Mouse (Mus musculus) forebrain, embryonic 12.5 days (tissue): Measurements from ENCODE around the gene Zfp367. TPM values are rescaled to one million over a fixed set of nuclear protein-coding genes. Genes with fewer than 3 reads are reported as not detected.

Experiments used
- ATAC-seq: fragments of 200-750 bp; cut with Nextera tagmentation; 2 replicates; pipeline ENCODE4 v1.8.0; 2017; ENCODE audit warnings: moderate TSS enrichment; ENCODE audit not compliant: low FRiP score
- H3K27ac ChIP-seq: fragments of 300-500 bp; sonication (generic); 2 replicates; pipeline ENCODE4 v1.5.1; 2016; ENCODE audit warnings: mild to moderate bottlenecking
- H3K27me3 ChIP-seq: fragments of 300-500 bp; sonication (generic); 2 replicates; pipeline ENCODE4 v1.6.1; 2016; ENCODE audit warnings: mild to moderate bottlenecking
- H3K36me3 ChIP-seq: fragments of 300-500 bp; sonication (generic); replicated peaks from 2 replicates; pipeline ENCODE4 v1.6.1; 2016; ENCODE audit warnings: mild to moderate bottlenecking
- H3K4me1 ChIP-seq: fragments of 300-500 bp; sonication (generic); 2 replicates; pipeline ENCODE4 v1.6.1; 2016
- H3K4me2 ChIP-seq: fragments of 300-500 bp; sonication (generic); 2 replicates; pipeline ENCODE4 v1.6.1; 2016; ENCODE audit warnings: mild to moderate bottlenecking, moderate library complexity
- H3K4me3 ChIP-seq: fragments of 300-500 bp; sonication (generic); replicated peaks from 2 replicates; pipeline ENCODE4 v1.5.1; 2016; ENCODE audit warnings: mild to moderate bottlenecking
- H3K9ac ChIP-seq: fragments of 300-500 bp; sonication (generic); 2 replicates; pipeline ENCODE4 v1.6.1; 2016; ENCODE audit warnings: mild to moderate bottlenecking
- H3K9me3 ChIP-seq: fragments of 300-500 bp; sonication (generic); 2 replicates; pipeline ENCODE4 v1.6.1; 2016
- WGBS: fragments of 180-500 bp; shearing (Covaris S2); methylation state at CpG from one replicate; pipeline ENCODE4 v1.1.7; 2016; 5-methylcytosine and 5-hydroxymethylcytosine counted together
- polyA plus RNA-seq: library from polyadenylated mRNA; unstranded; fragments of >200 nt; fragmentation: Nextera tagmentation; extraction: Ambion mirVana; gene quantifications from 2 replicates; pipeline ENCODE4 v1.2.1, GENCODE M21; 2016

Zfp367 gene
- polyA plus RNA-seq, 1 experiment from 2014 or later, result 27.9 TPM

DNA sequence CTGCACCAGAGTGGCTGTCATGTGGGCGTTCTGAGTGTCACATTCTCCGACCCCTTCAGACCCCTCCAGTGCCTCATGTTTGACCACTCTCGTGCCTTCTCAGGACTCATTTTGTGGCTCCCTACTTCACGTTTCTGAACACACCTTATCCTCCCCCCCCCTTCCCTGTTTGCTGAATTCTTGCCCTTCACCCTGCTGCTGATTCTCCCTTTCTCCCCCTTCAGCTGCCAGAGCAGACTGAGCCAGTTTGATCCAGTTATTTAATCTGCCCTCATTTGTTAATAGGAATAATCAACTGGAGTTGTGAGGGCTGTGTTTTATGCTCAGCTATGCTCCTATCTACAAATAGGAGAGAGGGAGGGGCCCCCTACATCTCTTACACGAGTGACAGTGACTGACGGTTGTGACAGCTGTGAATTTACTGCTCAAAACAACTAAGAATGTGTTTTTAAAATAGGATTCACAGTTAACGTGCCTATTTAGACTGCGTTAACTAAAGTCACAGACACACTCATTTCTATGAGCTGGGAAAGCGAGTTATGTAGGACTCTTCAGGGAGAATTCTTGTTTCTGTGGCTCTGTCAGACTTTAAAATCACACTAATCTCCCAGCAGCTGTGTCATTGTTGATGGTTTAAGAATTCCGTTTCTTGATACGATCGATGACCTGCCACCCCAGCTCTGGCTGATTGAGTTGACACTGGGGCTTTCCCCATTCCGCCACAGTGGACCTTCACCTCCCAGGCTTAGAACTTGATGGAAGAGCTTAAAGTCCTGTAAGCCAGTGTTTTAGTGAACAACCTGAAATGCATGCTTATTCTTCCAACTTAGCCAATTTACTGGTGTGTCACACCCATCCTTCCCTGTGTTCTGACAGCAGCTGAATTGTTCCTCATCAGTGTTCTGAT, 26.0 kb upstream of the Zfp367 start:
- no peaks in the 10 kb centered on the region for H3K27me3 ChIP-seq
- H3K9ac ChIP-seq, result no peak overlapping the region
- ATAC-seq, result no peak
- no peak overlapping the region for H3K4me3 ChIP-seq
- H3K4me1 ChIP-seq, result peaks cover 10% of the 10 kb centered on the region
- no peak overlapping the region for H3K4me2 ChIP-seq
- H3K27ac ChIP-seq, result no peak overlapping the region
- 59% methylated on average over 13 of the region's 13 CpGs for WGBS
- no peaks in the 10 kb centered on the region for H3K9me3 ChIP-seq
- H3K36me3 ChIP-seq, result peaks cover 3% of the 10 kb centered on the region; the same call in 1 of the 2 replicates

DNA sequence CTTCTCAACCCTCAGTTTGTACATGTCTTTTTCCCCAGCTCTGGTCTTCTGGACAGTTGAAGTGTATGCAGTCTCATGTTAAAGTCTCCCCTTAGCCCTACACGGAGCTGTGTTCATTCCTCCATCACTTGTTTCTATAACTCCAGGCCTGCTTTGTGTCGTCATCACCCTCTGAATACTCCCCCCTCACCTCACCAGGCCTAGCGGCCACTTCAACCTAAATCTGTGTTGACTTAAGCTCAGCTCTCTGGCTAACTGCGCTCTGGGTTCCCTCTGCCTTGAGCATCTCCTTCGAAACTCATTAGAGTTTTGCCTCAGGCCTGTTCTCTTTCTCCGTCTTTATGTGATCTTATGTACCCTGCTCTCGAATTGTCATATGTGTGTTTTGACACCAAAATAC, 25.0 kb upstream of the Zfp367 start:
- 80% methylated on average over 7 of the region's 7 CpGs for WGBS
- Histone ChIP-seq H3K4me3 (no peak overlapping the region), H3K36me3 (peaks cover 6% of the 10 kb centered on the region), H3K9me3 (no peaks in the 10 kb centered on the region), H3K9ac (no peak overlapping the region), H3K4me1 (peaks cover 10% of the 10 kb centered on the region), H3K4me2 (no peak overlapping the region), H3K27me3 (no peaks in the 10 kb centered on the region), H3K27ac (no peak overlapping the region)
- no peak for ATAC-seq

DNA sequence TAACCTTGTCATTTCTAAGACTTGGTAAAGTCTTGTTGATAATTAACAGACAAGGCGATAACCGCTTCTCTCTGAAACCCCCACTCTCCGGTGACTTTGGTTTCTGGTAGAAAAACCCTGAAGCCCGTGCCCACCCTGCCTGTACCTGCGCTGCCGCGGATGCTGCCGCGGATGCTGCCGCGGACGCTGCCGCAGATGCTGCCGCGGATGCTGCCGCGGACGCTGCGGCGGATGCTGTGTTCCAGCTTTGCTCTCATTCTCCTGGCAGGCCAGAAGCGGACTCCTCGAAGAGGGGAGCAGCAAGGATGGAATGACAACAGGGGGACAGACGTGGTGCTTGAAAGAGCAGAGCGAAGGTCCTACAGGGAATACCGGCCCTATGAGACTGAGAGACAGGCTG, 16.7 kb upstream of the Zfp367 start:
- Histone ChIP-seq H3K4me1 (no peaks in the 10 kb centered on the region), H3K27ac (no peak overlapping the region), H3K36me3 (peaks cover 43% of the 10 kb centered on the region), H3K4me3 (no peak overlapping the region), H3K9me3 (peaks cover 48% of the 10 kb centered on the region), H3K9ac (no peak overlapping the region), H3K4me2 (no peak overlapping the region), H3K27me3 (no peaks in the 10 kb centered on the region)
- 98% methylated on average over 25 of the region's 25 CpGs for WGBS
- no peak for ATAC-seq

DNA sequence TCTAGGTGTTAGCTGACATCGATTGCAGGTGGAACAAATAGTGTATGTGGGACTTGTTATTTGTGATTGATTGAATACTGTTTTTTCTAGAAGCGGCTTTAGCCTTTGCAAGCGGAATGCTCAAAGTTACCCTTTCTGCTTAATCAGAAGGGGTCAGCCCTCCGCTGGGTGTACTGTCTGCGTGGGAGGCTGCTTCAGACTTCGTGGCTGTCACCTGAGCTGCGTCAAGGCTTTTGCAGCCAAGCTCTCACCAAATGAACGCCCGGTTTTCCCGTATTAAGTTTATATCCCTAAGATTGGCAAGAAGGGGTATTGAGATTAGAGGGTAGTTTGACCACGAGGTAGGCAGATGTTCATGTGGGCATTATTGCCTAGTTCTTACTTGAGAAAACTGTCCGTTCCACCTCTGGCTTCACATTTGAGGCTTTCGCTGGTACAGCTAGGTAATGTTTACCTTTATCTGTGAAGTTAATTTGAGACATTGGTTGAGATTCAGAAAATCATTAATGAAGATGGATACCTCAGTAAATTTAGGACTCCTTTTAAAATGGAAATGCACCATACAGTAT, 10.2 kb upstream of the Zfp367 start:
- Histone ChIP-seq H3K36me3 (0 out of 2 replicates have a peak, but pooled peaks cover 3% of the 10 kb centered on the region), H3K4me3 (peak overlapping the region; percentile 79), H3K9me3 (peaks cover 7% of the 10 kb centered on the region), H3K4me1 (peaks cover 15% of the 10 kb centered on the region), H3K27ac (no peak overlapping the region), H3K4me2 (peak overlapping the region; percentile 98), H3K27me3 (peaks cover 16% of the 10 kb centered on the region; the same call in 1 of the 2 replicates), H3K9ac (peak overlapping the region; percentile 85)
- 25% methylated on average over 13 of the region's 13 CpGs for WGBS
- ATAC-seq, result no peak

DNA sequence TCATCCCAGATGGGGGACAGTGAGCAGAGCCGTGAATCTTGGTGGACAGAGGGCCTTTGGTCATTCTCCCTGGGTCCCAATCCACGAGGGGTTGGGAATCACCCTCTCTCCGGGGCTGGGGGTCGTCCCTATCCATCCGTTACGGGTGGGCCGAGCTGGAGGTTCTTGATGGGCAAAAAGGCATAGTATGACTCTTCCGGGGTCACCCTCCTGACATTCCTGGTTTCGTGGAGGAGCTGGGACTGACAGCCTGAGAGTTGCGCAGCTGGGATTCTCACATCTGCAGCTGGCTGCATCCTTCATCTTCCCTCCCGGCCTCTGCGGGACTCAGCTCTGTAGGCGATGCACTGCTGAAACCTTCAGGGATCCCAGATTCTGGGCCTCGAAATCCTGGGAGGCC, 9.6 kb upstream of the Zfp367 start:
- no peak overlapping the region for H3K27ac ChIP-seq
- peak overlapping the region; percentile 79 for H3K4me3 ChIP-seq
- H3K9me3 ChIP-seq, result peaks cover 4% of the 10 kb centered on the region; the same call in 1 of the 2 replicates
- WGBS, result under 1% methylated on average over 14 of the region's 14 CpGs
- 0 out of 2 replicates have a peak, but pooled peaks cover 3% of the 10 kb centered on the region for H3K36me3 ChIP-seq
- no peak for ATAC-seq
- peaks cover 15% of the 10 kb centered on the region for H3K4me1 ChIP-seq
- H3K9ac ChIP-seq, result peak overlapping the region; percentile 85
- peak overlapping the region; percentile 98 for H3K4me2 ChIP-seq
- H3K27me3 ChIP-seq, result peaks cover 16% of the 10 kb centered on the region; the same call in 1 of the 2 replicates

DNA sequence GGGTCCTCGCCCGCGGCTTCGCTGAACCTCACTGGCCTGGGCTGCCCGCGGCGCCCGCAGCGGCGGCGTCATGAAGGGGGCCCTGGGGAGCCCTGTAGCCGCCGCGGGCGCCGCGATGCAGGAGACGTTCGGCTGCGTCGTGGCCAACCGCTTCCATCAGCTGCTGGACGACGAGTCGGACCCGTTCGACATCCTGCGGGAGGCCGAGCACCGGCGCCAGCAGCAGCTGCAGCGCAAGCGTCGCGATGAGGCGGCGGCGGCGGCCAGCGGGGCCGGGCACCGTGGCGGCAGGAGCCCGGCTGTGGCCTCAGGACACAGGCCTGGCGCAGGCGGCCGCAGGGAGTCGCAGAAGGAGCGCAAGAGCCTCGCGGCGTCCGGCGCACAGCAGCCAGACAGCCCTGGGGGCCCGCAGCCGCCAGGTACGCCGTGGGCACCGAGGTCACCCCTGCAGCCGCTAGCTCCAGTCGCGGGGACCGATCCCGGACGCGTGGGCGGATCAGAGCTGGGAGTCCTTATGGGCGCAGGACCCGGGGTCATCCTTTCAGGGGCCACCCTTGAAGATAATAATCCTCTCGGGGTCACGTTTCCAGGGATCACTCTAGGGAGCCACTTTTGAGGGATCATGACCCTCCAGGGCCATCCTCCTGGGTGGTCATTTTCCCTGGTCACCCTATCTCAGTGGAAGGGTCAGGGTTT, 9.1 kb upstream of the Zfp367 start:
- H3K4me1 ChIP-seq, result peaks cover 15% of the 10 kb centered on the region
- WGBS, result 0% methylated on average over 69 of the region's 71 CpGs
- peak overlapping the region; percentile 78 for H3K27ac ChIP-seq
- no peaks in the 10 kb centered on the region for H3K36me3 ChIP-seq
- peak; percentile 80 for ATAC-seq
- H3K4me2 ChIP-seq, result peak overlapping the region; percentile 98
- peak overlapping the region; percentile 79 for H3K4me3 ChIP-seq
- no peaks in the 10 kb centered on the region; the same call in 1 of the 2 replicates for H3K9me3 ChIP-seq
- peaks cover 16% of the 10 kb centered on the region; the same call in 1 of the 2 replicates for H3K27me3 ChIP-seq
- peak overlapping the region; percentile 85 for H3K9ac ChIP-seq

DNA sequence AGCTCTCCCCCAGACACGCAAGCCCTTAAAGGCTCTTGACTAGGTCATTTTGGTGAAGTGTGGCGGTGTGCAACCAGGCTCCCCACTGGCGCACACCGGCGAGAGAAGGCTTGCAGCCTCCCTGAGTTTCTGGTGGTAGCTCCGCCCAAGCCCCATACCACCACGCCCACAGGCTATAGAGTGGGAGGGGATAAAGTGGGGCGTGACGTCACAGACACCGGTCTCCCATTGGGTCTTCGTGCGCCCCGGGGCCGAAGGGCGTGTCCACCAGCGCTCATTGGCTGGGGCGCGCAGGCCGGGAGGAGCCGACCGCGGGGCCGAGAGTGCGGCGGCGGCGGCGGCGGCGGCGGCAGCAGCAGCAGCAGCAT, 8.5 kb upstream of the Zfp367 start, which contains the start of gene Habp4:
Gene Habp4, plus strand, starts transcription at position 277 of the 368 bp plus-strand sequence.
- Histone ChIP-seq H3K4me2 (peak within 1 kb of the TSS; percentile 98), H3K27ac (peak within 1 kb of the TSS; percentile 78), H3K4me3 (peak within 1 kb of the TSS; percentile 79), H3K27me3 (peaks cover 16% of the 10 kb centered on the region; the same call in 1 of the 2 replicates), H3K9me3 (no peaks in the 10 kb centered on the region; the same call in 1 of the 2 replicates), H3K9ac (peak within 1 kb of the TSS; percentile 85), H3K36me3 (no peaks in the 10 kb centered on the region), H3K4me1 (peaks cover 15% of the 10 kb centered on the region)
- peak; percentile 99 for ATAC-seq
- under 1% methylated on average over 26 of the region's 31 CpGs for WGBS

DNA sequence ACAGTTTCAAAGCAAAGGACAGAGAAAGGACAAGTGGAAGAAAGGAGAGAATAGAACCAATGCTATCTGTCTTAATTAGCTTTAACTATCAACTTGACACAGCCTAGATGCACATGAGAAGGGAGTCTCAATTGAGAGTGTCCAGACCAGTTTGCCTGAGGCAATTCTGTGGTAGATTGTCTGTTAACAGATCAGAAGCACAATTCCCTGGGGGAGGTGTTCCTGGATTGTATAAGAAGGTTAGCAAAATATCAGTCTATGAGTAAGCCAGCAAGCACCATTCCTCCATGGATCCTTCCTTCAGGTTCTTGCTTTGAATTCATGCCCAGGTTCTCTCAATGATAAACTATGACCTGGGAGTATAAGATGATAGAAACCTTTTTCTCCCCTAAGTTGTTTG, 4.0 kb upstream of the Zfp367 start:
- H3K27ac ChIP-seq, result no peak overlapping the region

DNA sequence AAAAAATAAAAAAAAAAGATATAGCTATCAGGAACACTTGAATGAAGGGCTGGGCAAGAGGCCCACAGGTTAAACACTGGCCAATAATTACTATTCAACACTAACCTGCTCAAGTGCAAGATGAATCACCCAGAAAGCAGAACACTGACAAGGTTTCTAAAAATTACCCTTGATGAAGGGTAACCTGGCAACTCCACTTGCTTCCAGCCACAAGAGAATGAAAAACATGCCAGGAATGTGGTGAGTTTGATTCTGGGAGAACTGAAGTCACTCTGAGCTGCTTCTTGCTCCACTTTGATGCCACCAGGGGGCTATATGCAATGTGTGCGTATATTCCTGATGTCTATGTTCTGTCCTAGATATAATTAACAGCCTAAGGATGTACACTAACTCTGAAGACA, 2.2 kb upstream of the Zfp367 start:
- Histone ChIP-seq H3K27me3 (peaks cover 2% of the 10 kb centered on the region; the same call in 1 of the 2 replicates), H3K9me3 (no peaks in the 10 kb centered on the region), H3K4me3 (no peak overlapping the region), H3K4me2 (no peak overlapping the region), H3K9ac (no peak overlapping the region), H3K27ac (no peak overlapping the region), H3K36me3 (no peaks in the 10 kb centered on the region), H3K4me1 (peaks cover 17% of the 10 kb centered on the region)
- no peak for ATAC-seq
- WGBS, result 10% methylated on average over 1 of the region's 1 CpGs

More for the DNA sequence above, 4.0 kb upstream of the Zfp367 start:
- Histone ChIP-seq H3K27me3 (peaks cover 6% of the 10 kb centered on the region; the same call in 1 of the 2 replicates), H3K4me2 (no peak overlapping the region), H3K36me3 (no peaks in the 10 kb centered on the region), H3K9ac (no peak overlapping the region), H3K9me3 (no peaks in the 10 kb centered on the region), H3K4me3 (no peak overlapping the region), H3K4me1 (peaks cover 4% of the 10 kb centered on the region; the same call in 1 of the 2 replicates)
- ATAC-seq, result no peak

DNA sequence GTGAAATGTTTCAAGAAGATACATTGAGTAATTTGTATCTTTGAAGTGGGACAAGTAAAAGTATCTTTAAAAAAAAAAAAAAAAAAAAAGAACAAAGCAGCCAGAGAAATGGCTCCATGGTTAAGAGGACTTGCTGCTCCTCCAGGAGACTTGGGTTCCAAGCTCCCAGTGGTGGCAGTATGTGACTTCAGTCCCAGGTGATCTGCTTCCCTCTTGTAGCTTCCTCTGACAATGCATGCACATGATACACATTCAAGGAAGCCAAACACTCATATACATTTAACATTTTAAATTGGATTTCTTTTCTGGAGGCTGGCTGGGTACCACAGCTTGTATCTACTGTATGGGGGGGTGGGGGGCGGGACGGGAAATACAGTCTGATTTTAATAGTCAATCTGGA, 1.6 kb upstream of the Zfp367 start:
- Histone ChIP-seq H3K4me2 (no peak overlapping the region), H3K27ac (no peak overlapping the region), H3K4me1 (peaks cover 22% of the 10 kb centered on the region), H3K27me3 (no peaks in the 10 kb centered on the region), H3K9ac (no peak overlapping the region), H3K36me3 (no peaks in the 10 kb centered on the region), H3K4me3 (no peak overlapping the region), H3K9me3 (no peaks in the 10 kb centered on the region)
- ATAC-seq, result no peak
- WGBS, result 59% methylated on average over 2 of the region's 2 CpGs

DNA sequence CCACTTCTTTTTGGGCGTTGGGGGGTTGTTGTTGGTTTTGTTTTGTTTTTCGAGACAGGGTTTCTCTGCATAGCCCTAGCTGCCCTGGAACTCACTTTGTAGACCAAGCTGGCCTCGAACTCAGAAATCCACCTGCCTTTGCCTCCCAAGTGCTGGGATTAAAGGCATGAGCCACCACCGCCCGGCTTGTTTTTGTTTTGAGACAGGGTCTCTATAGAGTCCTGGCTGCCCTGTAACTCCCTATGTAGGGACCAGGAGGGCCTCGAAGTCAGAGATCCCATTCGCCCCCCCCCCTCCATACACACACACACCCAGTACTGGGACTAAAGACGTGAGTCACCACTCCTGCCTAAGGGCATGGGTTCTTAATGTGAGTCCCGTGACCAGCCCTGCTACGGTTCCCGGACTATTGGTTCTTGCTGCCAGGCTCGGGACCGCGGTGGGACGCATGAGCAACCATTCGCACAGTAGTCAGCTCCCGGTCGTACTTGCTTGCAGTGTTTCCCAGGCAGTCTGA, 807 bp upstream of the Zfp367 start:
- ATAC-seq, result peak; percentile 32
- Histone ChIP-seq H3K9me3 (no peaks in the 10 kb centered on the region), H3K27me3 (no peaks in the 10 kb centered on the region), H3K36me3 (no peaks in the 10 kb centered on the region), H3K27ac (0 out of 2 replicates have a peak overlapping the region, but pooled peaks have one; percentile 3), H3K4me2 (peak overlapping the region; percentile 89), H3K9ac (peak overlapping the region; percentile 36), H3K4me1 (peaks cover 23% of the 10 kb centered on the region), H3K4me3 (peak overlapping the region; percentile 95)
- 1% methylated on average over 18 of the region's 18 CpGs for WGBS

DNA sequence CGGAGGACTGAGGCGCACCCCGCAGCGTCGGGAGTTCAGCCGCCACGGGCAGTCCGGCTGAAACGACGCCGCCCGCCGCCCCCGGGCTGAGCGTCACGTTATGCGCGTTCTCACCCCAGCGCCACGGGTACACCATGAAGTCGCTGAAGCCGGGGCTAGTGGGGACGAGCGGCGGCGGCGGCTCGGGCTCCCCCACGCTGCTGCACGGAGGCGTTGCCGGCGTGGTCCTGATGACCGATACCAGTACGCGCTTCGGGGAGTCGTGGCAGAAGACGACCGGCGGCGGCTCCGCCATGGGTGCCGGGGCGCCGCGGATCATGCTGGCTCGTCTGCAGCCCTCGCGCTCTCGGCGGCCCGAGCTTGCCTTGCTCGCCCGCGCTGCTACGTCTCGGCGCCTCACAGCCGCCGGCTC, 325 bp downstream of the Zfp367 start:
- WGBS, result under 1% methylated on average over 61 of the region's 61 CpGs
- H3K9ac ChIP-seq, result peak overlapping the region; percentile 86
- ATAC-seq, result peak; percentile 50
- H3K4me3 ChIP-seq, result peak overlapping the region; percentile 95
- no peaks in the 10 kb centered on the region for H3K9me3 ChIP-seq
- peak overlapping the region; percentile 94 for H3K27ac ChIP-seq
- H3K27me3 ChIP-seq, result no peaks in the 10 kb centered on the region
- peak overlapping the region; percentile 89 for H3K4me2 ChIP-seq
- peaks cover 25% of the 10 kb centered on the region for H3K4me1 ChIP-seq
- H3K36me3 ChIP-seq, result no peaks in the 10 kb centered on the region
